Mouse (Mus musculus) left cerebral cortex, adult 18-20 months (tissue): ENCODE results near the gene Gm45844. TPM values are rescaled to one million over a fixed set of nuclear protein-coding genes. Genes with fewer than 3 reads are reported as not detected.
"Not testable (repeated sequence)": the region's sequence is repeated elsewhere in the genome, so short reads cannot be mapped to it uniquely, and the experiment has no call there.

Experiments
- DNase-seq, 2 experiments: peaks; one replicate each; pipeline ENCODE4 v3.0.0; 2021 to 2022; ENCODE audit warnings: low spot score in 2 of 2, mixed read lengths in 1 of 2
- long read RNA-seq, 2 experiments: library from polyadenylated mRNA; stranded (forward); transcript quantifications; one replicate each; pipeline ENCODE4 v2.0.0; 2021
- microRNA-seq, 2 experiments: library from miRNA; unstranded; fragments of <30 nt; microRNA quantifications; one replicate each; pipeline ENCODE4 v1.2.0; 2021
- total RNA-seq, 2 experiments: library from RNA; stranded (reverse); gene quantifications; 2 replicates each; pipeline ENCODE4 v1.2.3; 2021

Gm45844 gene
- total RNA-seq, result 10 to 100 TPM; 12.3 to 13.2 TPM
- long read RNA-seq, experiment 1, partial matches to known transcripts, result 0 of 5 reads
- long read RNA-seq, experiment 1, other reads (novel, unspliced or antisense), result 5 of 5 reads
- long read RNA-seq, experiment 2, partial matches to known transcripts, result 0 of 7 reads
- long read RNA-seq, experiment 2, other reads (novel, unspliced or antisense), result 7 of 7 reads

DNA sequence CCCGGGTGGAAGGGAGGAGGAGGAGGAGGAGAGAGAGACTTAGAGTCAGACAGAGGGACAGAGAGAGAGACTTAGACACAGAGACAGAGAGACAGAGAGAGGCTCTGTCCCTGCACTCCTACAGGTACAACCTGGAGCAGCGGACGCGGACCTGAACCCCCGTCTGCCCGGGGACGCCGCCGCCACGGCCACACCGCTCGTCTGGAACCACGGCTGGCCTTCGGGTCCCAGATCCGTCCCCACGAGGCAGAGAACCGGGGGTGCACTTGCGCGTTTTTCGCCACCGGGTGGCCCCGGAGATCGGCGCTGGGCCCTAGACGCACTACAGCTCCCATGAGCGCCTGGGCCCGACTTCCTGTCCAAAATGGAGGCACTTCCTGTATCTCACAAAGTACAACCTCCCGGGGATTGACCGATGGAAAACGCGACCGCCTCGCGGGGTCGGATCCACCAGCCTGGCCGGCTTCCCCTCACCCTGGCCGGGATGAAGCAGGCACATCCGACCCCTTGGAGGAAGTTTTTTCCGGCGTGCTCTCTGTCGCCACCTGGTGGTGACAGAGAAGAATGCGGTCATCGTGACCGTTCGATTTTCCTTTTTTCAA lies at the start of gene Gm45844:
Gm45844 (minus strand) TSS at position 324 of the 602 bp plus-strand sequence.
- peak; percentile 88 to 94 for DNase-seq

DNA sequence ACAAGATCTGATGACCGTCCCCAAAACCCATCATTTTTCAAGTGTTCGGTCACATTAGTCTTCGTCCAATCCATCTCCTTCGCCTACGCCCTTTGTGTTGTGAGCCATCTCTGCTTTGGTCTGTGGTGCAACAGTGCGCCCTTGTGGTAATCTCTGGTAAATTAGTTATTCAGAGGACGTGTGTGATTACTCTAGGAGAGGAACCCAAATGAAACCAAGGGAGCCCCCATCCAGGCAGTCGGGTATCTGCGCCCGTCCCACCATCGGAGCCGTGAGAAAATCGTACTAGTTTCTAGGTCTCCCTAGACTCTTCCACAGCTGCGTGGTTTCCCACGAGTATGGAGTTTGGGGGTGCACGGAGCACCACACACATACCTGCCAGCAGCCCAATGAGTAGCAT lies 17.5 kb upstream of the Gm45844 start:
- DNase-seq, result peak; percentile 56 to 63

- no peak for DNase-seq
Measured at GRCm38 (mm10) chr7:7281383-7281782, 3.3 kb upstream of the Gm45844 start.

DNA sequence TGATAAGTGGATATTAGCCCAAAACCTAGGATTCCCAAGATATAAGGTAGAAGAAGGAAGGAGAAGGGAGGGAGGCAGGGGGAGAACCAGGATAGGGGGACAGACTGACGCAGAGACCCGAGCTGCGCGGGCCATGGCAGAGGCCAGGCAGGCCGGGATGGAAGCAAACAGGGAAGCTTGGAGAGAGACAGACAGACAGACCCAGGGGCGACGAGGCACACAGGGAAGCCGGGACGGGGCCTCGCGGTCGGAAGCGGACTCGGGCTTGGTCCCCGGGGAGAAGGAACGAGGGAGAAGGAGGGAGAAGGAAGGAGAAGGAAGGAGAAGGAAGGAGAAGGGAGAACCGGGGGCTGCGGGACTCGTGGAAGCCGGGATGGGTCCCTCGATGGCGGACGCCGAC lies 533 bp downstream of the Gm45844 start:
- not testable (repeated sequence) for DNase-seq

DNA sequence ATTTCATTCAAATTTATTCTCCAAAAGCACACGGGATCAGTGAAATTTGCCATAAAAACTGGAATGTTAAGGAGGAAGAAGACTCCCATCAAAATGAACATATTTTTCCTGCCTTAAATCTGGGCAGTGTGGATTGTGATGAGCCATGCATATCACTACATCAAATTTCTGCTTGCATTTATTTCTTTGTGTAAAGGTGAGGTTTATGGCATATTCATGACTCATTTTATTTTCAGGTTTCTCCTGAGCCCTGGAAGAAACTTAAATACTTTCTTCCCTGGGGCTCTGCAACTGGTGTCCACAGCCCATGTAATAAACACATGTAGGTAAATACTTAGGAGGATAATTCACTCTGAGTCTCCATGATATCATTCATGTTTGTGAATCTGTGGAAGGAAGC lies 30.9 kb downstream of the Gm45844 start, which contains the start of gene Vmn2r29:
Vmn2r29 (minus strand) TSS at position 101 of the 400 bp plus-strand sequence.
- not testable (repeated sequence) for DNase-seq

GRCm38 (mm10) chr7:7209313-7210151 lies 68.6 kb downstream of the Gm45844 start, which contains the start of gene Zfp772:
Gene Zfp772 (minus strand): TSS chr7:7209998.
- DNase-seq, result peak in 1 of 2 experiments; percentile 30

DNA sequence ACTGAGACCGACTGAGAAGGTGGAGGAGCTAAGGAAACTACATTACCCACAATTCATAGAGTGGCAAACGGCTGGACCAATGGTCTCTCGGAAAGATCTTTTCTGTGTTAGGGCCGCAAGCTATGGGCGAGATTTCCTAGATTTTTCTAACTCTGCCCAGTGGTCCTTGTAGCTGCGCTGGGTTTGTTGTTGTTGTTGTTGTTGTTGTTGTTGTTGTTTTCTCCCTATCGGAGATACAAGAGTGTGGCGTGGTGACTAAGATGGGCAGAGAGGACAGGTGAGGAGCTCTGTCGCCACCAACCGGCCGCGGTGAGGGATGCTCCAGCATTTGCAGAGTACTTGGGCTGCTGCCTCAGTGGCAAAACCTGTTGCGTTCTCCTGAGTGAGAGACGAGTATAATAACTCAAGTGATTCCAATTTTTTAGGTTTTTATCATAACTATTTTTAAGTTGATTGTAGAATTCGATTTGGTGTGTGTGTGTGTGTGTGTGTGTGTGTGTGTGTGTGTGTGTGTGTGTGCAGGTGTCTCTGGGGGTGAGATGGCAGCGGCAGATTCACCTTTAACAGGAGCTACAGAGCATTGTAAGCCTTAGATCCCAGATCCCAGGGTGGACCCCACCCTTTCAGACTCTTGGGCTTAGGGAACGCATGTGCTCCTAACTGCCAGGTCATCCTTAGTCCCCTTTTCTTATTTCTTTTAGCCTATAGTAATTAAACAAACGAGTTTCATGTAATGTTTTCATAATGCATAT lies 89.7 kb downstream of the Gm45844 start:
- peak; percentile 80 to 81 for DNase-seq

DNA sequence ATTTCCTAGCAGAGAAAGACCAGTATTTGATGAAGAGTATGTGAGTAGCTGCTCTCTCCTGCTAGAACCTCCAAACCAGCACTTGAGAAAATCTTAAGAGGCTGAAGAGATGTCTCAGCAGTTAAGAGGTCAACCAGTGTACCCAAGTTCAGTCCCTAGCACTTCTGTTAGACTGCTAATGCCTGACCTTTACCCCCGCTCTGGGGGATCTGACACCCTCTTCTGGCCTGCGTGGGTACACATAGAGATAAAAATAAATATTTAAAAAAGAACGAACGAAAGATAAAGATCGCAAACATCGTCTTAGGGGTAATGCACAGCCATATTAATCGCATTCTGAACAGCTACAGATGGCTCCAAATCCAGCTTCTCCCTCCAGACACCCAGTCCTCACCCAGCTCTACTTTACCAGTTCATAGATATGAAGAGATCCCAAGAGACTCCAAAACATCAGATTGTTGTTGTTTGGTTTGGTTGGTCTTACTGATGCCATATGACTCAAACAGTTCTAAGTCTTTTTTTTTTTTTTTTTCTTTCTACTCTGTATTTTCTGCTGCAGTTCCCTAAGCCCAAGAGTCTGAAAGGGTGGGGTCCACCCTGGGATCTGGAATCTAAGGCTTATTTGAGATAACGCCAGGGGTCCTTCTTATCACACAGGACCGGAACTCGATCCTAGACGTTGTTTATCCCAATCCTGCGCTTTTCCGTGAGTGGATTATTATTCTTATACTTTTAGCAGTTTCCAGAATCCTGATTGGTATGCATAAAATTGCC lies 90.5 kb downstream of the Gm45844 start:
- DNase-seq, result no peak

DNA sequence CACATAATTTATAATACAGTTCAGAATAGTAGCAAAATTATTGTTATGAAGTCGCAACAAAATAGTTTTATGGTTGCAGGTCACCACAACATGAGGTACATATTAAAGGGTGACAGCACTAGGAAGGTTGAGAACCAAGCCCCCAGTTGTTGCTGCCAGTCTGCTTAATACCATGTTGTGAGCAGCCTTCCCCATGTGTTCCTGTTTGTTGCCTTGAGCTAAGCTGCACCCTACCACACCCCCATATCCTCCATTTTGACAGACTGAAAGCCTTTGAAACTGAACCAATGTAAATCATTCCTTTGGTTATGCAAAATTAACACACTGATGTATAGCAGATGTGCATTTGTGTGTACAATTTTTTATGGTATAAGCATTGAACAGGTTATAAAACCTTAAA lies 92.2 kb downstream of the Gm45844 start:
- no peak for DNase-seq

DNA sequence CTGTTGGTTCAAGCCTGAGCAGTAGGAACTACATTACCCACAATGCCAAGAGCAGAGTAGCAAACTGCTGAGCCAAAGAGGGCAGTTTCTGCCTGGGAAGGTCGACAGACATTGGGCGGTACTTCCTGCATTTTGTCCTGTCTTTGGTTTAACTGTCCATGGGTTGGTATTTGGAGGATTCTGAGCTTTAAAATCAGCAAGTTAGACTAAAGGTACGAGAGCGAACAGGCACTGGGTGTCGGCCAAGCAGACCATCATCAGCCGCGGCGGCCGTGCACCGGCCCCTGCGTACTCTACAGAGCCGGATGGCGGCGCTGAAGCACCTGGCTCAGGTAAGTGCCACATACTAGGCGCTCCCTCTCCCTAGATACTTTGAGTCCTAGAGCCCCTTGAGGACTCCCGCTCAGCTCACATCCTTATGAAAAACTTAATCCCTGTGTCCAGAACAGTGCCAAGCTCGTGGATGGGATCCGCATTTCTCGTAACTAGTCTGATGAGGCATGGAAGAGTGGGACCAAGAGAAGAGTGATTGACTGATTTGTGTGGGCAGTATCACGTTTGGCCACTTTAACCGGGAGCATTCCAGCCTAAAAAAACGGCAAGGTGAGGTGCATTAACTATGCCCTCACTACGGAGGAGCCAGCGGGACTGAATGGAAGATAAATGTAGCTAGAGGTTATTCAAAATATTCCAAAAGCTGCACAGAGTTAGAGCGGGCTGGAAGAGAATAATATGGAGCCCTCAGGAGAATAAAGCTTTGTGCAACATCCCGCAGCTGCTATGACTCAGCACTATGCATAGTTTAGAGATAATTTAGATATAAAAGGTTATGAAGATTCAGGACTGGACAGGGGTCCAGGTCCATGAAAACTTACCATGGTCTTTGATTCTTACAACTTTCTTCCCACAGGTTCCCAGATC lies 106.6 kb downstream of the Gm45844 start, which contains the start of gene Zfp418:
Zfp418 (plus strand) TSS at position 104 of the 921 bp plus-strand sequence.
- DNase-seq, result peak; percentile 60 to 68

Small RNA genes lying within 50 kb of the gene (microRNA-seq; reads per million reads assigned to microRNA genes)
- 16.2 to 23.0 reads per million in 2 experiments for gene Mir5620

Other genes with a start within 250 kb of the Gm45844 start
- 10 to 100 TPM; 14.1 to 15.3 TPM for gene Zfp954, start 156.8 kb downstream of the Gm45844 start, total RNA-seq
- 1 to 10 TPM; 2.6 to 2.9 TPM for gene Zfp773, start 141.5 kb downstream of the Gm45844 start, total RNA-seq
- 1 to 10 TPM; 7.2 to 8.8 TPM for gene Zfp418, start 107.0 kb downstream of the Gm45844 start, total RNA-seq
- gene Zfp772, start 68.3 kb downstream of the Gm45844 start, total RNA-seq, result 10 to 100 TPM in 1 of 2 experiments, 1 to 10 TPM in 1; 8.2 to 10.1 TPM
- 1 to 10 TPM; 1.6 to 2.0 TPM for gene Vmn2r29, start 31.0 kb downstream of the Gm45844 start, total RNA-seq
- 100 to 1,000 TPM; 130 to 139 TPM for gene Clcn4, start 22.6 kb upstream of the Gm45844 start, total RNA-seq
- under 1 TPM; 0.12 to 0.19 TPM for gene Vmn2r30, start 59.3 kb upstream of the Gm45844 start, total RNA-seq
- gene Gm45783, start 96.3 kb upstream of the Gm45844 start, total RNA-seq, result under 1 TPM in 1 of 2 experiments, not detected in 1; 0.81 TPM
- under 1 TPM in 1 of 2 experiments, not detected in 1; 0.05 TPM for gene Vmn2r31, start 121.4 kb upstream of the Gm45844 start, total RNA-seq
- gene Vmn2r32, start 201.7 kb upstream of the Gm45844 start, total RNA-seq, result not detected